Mouse (Mus musculus) hindbrain, embryonic 11.5 days (tissue): Measurements from ENCODE around the gene Slc22a12. TPM values are rescaled to one million over a fixed set of nuclear protein-coding genes. Genes with fewer than 3 reads are reported as not detected.

Experiments
- ATAC-seq: fragments of 200-750 bp; cut with Nextera tagmentation; 2 replicates; pipeline ENCODE4 v1.8.0; 2017; ENCODE audit warnings: mild to moderate bottlenecking, moderate TSS enrichment, moderate library complexity; ENCODE audit not compliant: low FRiP score
- DNase-seq: peaks from one replicate; pipeline ENCODE4 v3.0.0-alpha.2; 2015; ENCODE audit warnings: low spot score
- H3K27ac ChIP-seq: fragments of 300-500 bp; sonication (generic); 2 replicates; pipeline ENCODE4 v1.5.1; 2014; ENCODE audit warnings: mild to moderate bottlenecking, low read depth, low read length
- H3K27me3 ChIP-seq: fragments of 300-500 bp; sonication (generic); 2 replicates; pipeline ENCODE4 v1.6.1; 2014; ENCODE audit warnings: mild to moderate bottlenecking, low read length, moderate library complexity, mixed read lengths; ENCODE audit not compliant: control insufficient read depth, insufficient read depth
- H3K36me3 ChIP-seq: fragments of 300-500 bp; sonication (generic); 2 replicates; pipeline ENCODE4 v1.6.1; 2014; ENCODE audit warnings: mild to moderate bottlenecking, low read length, moderate library complexity, mixed read lengths; ENCODE audit not compliant: control insufficient read depth, insufficient read depth
- H3K4me1 ChIP-seq: fragments of 300-500 bp; sonication (generic); replicated peaks from 2 replicates; pipeline ENCODE4 v1.6.1; 2014; ENCODE audit warnings: low read length, mixed read lengths; ENCODE audit not compliant: control insufficient read depth, insufficient read depth
- H3K4me2 ChIP-seq: fragments of 300-500 bp; sonication (generic); replicated peaks from 2 replicates; pipeline ENCODE4 v1.6.1; 2014; ENCODE audit warnings: mild to moderate bottlenecking, low read depth, low read length
- H3K4me3 ChIP-seq: fragments of 300-500 bp; sonication (generic); 2 replicates; pipeline ENCODE4 v1.5.1; 2014; ENCODE audit warnings: low read depth, low read length
- H3K9ac ChIP-seq: fragments of 300-500 bp; sonication (generic); 2 replicates; pipeline ENCODE4 v1.6.1; 2014; ENCODE audit warnings: low read depth, low read length
- H3K9me3 ChIP-seq: fragments of 300-500 bp; sonication (generic); 2 replicates; pipeline ENCODE4 v1.6.1; 2016; ENCODE audit warnings: low read length; ENCODE audit not compliant: control insufficient read depth
- WGBS: fragments of 180-500 bp; shearing (Covaris S2); extraction: QIAGEN DNeasy Blood & Tissue Kit; methylation state at CpG from one replicate; pipeline ENCODE4 v1.1.7; 2014; 5-methylcytosine and 5-hydroxymethylcytosine counted together
- polyA plus RNA-seq: library from polyadenylated mRNA; unstranded; fragments of >200 nt; fragmentation: Nextera tagmentation; extraction: Ambion mirVana; gene quantifications from 2 replicates; pipeline ENCODE4 v1.2.1, GENCODE M21; 2014

Slc22a12 gene
- polyA plus RNA-seq, 1 experiment from 2014 or later = not detected

GRCm38 (mm10) chr19:6545481-6545880 is 2.6 kb upstream of the Slc22a12 start:
- no peaks in the 10 kb centered on the region; the same call in 1 of the 2 replicates for H3K4me1 ChIP-seq
- DNase-seq (no peak), ATAC-seq (no peak)
- WGBS = 88% methylated on average over 5 of the region's 5 CpGs
- H3K4me2 ChIP-seq = no peak overlapping the region
- H3K27me3 ChIP-seq = no peaks in the 10 kb centered on the region
- no peaks in the 10 kb centered on the region for H3K9me3 ChIP-seq
- H3K27ac ChIP-seq = no peak overlapping the region
- H3K9ac ChIP-seq = no peak overlapping the region
- no peaks in the 10 kb centered on the region for H3K36me3 ChIP-seq
- H3K4me3 ChIP-seq = no peak overlapping the region

- Histone ChIP-seq H3K27me3 (no peaks in the 10 kb centered on the region), H3K9ac (no peak overlapping the region), H3K4me3 (no peak overlapping the region), H3K4me1 (no peaks in the 10 kb centered on the region; the same call in 1 of the 2 replicates), H3K9me3 (no peaks in the 10 kb centered on the region), H3K36me3 (no peaks in the 10 kb centered on the region), H3K4me2 (no peak overlapping the region), H3K27ac (no peak overlapping the region)
- DNase-seq (no peak), ATAC-seq (no peak)
- WGBS = 88% methylated on average over 13 of the region's 13 CpGs
Observed at GRCm38 (mm10) chr19:6544712-6545111, 1.9 kb upstream of the Slc22a12 start.

- no peak for ATAC-seq
- Histone ChIP-seq H3K4me1 (no peaks in the 10 kb centered on the region), H3K27me3 (no peaks in the 10 kb centered on the region; the same call in 1 of the 2 replicates), H3K36me3 (no peaks in the 10 kb centered on the region), H3K4me2 (no peak overlapping the region), H3K9me3 (no peaks in the 10 kb centered on the region), H3K9ac (no peak overlapping the region), H3K27ac (no peak overlapping the region), H3K4me3 (no peak overlapping the region)
- no peak for DNase-seq
- 52% methylated on average over 7 of the region's 7 CpGs for WGBS
Observed at GRCm38 (mm10) chr19:6543518-6543917, 686 bp upstream of the Slc22a12 start.

DNA sequence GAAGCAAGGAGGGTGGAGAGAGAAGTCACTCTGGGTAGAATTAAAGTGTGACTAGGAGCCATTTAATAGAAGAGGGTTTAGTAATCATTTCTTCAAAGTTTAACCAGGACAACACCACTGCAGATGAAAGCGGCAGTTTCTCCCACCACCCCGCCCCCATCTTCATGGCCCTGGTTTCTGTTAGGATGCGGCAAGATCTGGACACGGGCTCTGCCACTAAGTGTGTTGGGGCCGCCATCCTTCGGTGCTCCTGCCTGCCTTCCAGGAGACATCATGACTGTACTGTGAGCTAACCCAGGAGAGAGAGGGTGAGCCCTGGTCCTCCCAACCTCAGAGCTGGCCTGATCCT is 177 bp upstream of the Slc22a12 start:
- H3K4me1 ChIP-seq = no peaks in the 10 kb centered on the region
- no peaks in the 10 kb centered on the region; the same call in 1 of the 2 replicates for H3K27me3 ChIP-seq
- no peak overlapping the region for H3K27ac ChIP-seq
- H3K36me3 ChIP-seq = no peaks in the 10 kb centered on the region
- H3K4me2 ChIP-seq = no peak overlapping the region
- ATAC-seq (no peak), DNase-seq (no peak)
- 95% methylated on average over 6 of the region's 6 CpGs for WGBS
- H3K9me3 ChIP-seq = no peaks in the 10 kb centered on the region
- H3K9ac ChIP-seq = no peak overlapping the region
- H3K4me3 ChIP-seq = no peak overlapping the region

DNA sequence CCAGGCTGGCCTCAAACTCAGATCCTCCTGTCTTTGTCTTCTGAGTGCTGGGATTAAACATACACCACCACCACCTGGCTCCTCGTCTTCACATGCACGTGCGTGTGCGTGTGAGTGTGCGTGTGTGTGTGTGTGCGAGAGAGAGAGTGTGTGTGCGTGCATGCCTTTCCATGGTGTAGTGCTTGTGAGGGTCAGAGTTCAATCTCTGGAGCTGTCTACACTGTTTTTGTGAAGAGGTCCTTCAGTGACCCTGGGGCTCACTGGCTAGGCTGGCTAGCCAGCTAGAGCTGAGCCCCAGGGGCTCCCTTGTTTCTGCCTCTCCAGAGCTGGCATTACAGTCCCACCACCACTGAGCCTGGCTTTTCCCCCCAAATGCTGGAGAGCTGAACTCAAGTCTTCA is 1.3 kb downstream of the Slc22a12 start:
- H3K36me3 ChIP-seq = no peaks in the 10 kb centered on the region
- no peak overlapping the region for H3K4me3 ChIP-seq
- no peak for DNase-seq
- no peak overlapping the region for H3K27ac ChIP-seq
- no peaks in the 10 kb centered on the region for H3K9me3 ChIP-seq
- H3K9ac ChIP-seq = no peak overlapping the region
- no peak for ATAC-seq
- 85% methylated on average over 7 of the region's 7 CpGs for WGBS
- H3K4me2 ChIP-seq = no peak overlapping the region
- no peaks in the 10 kb centered on the region; the same call in 1 of the 2 replicates for H3K27me3 ChIP-seq
- no peaks in the 10 kb centered on the region for H3K4me1 ChIP-seq

DNA sequence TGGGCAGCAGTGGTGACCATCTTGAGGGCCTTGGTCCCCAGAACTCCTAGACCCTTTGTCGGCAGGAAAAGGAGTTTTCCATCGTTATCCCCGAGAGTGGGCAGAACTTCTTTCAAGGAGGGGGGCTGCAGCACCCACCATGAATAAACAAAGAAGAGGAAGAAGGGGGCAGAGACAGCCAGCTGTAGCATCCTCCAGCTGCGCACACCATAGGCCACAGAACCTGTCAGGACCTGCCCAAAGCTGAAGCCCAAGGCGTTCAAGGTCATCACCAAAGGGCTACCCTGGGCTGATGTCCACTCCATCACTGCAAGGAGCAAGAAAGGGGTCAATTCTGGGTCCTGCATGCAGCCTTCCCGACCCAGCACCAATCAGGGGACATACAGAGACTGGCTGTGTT is 2.6 kb downstream of the Slc22a12 start:
- H3K27ac ChIP-seq = no peak overlapping the region
- 82% methylated on average over 6 of the region's 6 CpGs for WGBS
- no peak for ATAC-seq

DNA sequence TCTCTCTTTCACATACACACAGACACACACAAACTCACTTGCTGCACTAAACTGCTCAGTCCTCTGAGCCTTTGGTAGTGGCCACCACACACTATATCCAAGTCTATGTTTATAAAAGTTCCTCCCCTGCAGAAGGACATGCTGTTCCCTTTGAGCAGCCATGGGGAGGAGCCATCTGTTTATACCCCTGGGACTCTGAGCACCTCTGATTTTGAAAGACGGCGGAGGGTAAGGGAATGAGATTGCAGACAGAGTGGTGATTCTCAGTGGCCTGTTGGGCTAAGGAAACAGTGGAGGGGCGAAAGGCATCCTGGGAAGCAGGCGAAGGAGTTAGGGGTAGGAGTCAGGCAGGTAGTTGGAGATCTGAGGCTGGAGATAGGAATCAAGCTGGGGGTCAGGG is 3.2 kb downstream of the Slc22a12 start:
- Histone ChIP-seq H3K9me3 (no peaks in the 10 kb centered on the region), H3K4me2 (no peak overlapping the region), H3K36me3 (no peaks in the 10 kb centered on the region), H3K27me3 (no peaks in the 10 kb centered on the region; the same call in 1 of the 2 replicates), H3K27ac (no peak overlapping the region), H3K4me3 (no peak overlapping the region), H3K4me1 (no peaks in the 10 kb centered on the region), H3K9ac (no peak overlapping the region)
- ATAC-seq (no peak), DNase-seq (no peak)
- WGBS = 78% methylated on average over 4 of the region's 4 CpGs

More for the DNA sequence above, 2.6 kb downstream of the Slc22a12 start:
- Histone ChIP-seq H3K4me2 (no peak overlapping the region), H3K9ac (no peak overlapping the region), H3K27me3 (no peaks in the 10 kb centered on the region; the same call in 1 of the 2 replicates), H3K4me3 (no peak overlapping the region), H3K36me3 (no peaks in the 10 kb centered on the region), H3K4me1 (no peaks in the 10 kb centered on the region), H3K9me3 (no peaks in the 10 kb centered on the region)
- no peak for DNase-seq

DNA sequence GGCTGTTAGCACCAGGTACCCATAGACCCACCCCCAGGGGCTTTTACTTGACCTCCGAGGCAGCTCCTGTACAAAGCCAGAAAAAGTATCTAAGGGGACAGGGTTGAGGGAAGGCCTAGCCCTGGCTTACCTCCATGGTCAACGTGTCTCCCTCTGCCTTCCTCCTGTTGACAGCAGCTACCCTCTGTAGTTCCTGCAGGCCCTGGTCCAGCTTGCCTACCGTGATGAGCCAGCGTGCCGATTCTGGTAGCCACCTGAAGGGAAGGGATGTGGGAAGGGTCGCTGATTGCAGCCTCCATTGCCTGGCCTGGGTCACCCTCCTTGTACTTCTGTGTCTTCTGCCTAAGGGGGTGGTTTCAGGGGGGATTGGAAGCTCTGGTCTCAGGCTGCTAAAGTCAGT is 4.3 kb downstream of the Slc22a12 start:
- H3K9ac ChIP-seq = no peak overlapping the region
- H3K27ac ChIP-seq = no peak overlapping the region
- H3K27me3 ChIP-seq = no peaks in the 10 kb centered on the region; the same call in 1 of the 2 replicates
- H3K36me3 ChIP-seq = no peaks in the 10 kb centered on the region
- no peak overlapping the region for H3K4me2 ChIP-seq
- ATAC-seq (no peak), DNase-seq (no peak)
- no peaks in the 10 kb centered on the region for H3K9me3 ChIP-seq
- no peaks in the 10 kb centered on the region; the same call in 1 of the 2 replicates for H3K4me1 ChIP-seq
- H3K4me3 ChIP-seq = no peak overlapping the region
- 86% methylated on average over 6 of the region's 6 CpGs for WGBS

- Histone ChIP-seq H3K4me3 (no peak overlapping the region), H3K4me1 (peaks cover 4% of the 10 kb centered on the region), H3K9me3 (no peaks in the 10 kb centered on the region), H3K36me3 (no peaks in the 10 kb centered on the region), H3K9ac (no peak overlapping the region), H3K4me2 (no peak overlapping the region), H3K27me3 (no peaks in the 10 kb centered on the region; the same call in 1 of the 2 replicates), H3K27ac (no peak overlapping the region)
- WGBS = 75% methylated on average over 8 of the region's 8 CpGs
- ATAC-seq (no peak), DNase-seq (no peak)
Observed at GRCm38 (mm10) chr19:6537526-6537925, 5.3 kb downstream of the Slc22a12 start.
